Mouse (Mus musculus) CH12.LX (cell line): ENCODE measurements at regions not wholly inside any gene's neighbourhood (a gene's known extent, or its start where the extent isn't known, plus 50 kb on each side); places are given as distances from the start of the nearest gene placed in this dataset.

Source experiments
- CTCF ChIP-seq, 2 experiments: IDR thresholded peaks in 1 of 2; conservative IDR thresholded peaks in 1 of 2; 2 replicates each; pipeline ENCODE4 v1.5.1; 2011 to 2012; ENCODE audit warnings: low read depth in 2 of 2, low read length in 2 of 2, improper control_type of control experiment in 1 of 2, inconsistent platforms in 1 of 2, mild to moderate bottlenecking in 1 of 2, moderate library complexity in 1 of 2
- E2F4 ChIP-seq: IDR thresholded peaks from 2 replicates; pipeline ENCODE4 v1.6.1; 2011; ENCODE audit warnings: low read depth, low read length, improper control_type of control experiment; ENCODE audit not compliant: insufficient replicate concordance
- JUND ChIP-seq: conservative IDR thresholded peaks from 2 replicates; pipeline ENCODE4 v1.6.1; 2011; ENCODE audit warnings: low read depth, low read length, improper control_type of control experiment
- MAFK ChIP-seq: IDR thresholded peaks from 2 replicates; pipeline ENCODE4 v1.6.1; 2011; ENCODE audit warnings: low read length, improper control_type of control experiment; ENCODE audit not compliant: insufficient replicate concordance
- MAZ ChIP-seq: IDR thresholded peaks from 2 replicates; pipeline ENCODE4 v1.6.1; 2012; ENCODE audit warnings: low read depth, mild to moderate bottlenecking, inconsistent platforms, low read length, improper control_type of control experiment, moderate library complexity
- POLR2A ChIP-seq: IDR thresholded peaks from 2 replicates; pipeline ENCODE4 v1.6.1; 2011; ENCODE audit warnings: low read depth, mild to moderate bottlenecking, improper control_type of control experiment, low read length
- POLR2AphosphoS2 ChIP-seq: IDR thresholded peaks from 2 replicates; pipeline ENCODE4 v1.6.1; 2011; ENCODE audit warnings: low read depth, low read length, improper control_type of control experiment
- USF1 ChIP-seq: IDR thresholded peaks from 2 replicates; pipeline ENCODE4 v1.6.1; 2014; ENCODE audit warnings: low read depth, mild to moderate bottlenecking, inconsistent platforms, low read length, improper control_type of control experiment
- ZC3H11A ChIP-seq: IDR thresholded peaks from 2 replicates; pipeline ENCODE4 v1.6.1; 2012; ENCODE audit warnings: low read depth, mild to moderate bottlenecking, inconsistent platforms, low read length, improper control_type of control experiment

GRCm38 (mm10) chr8:35948751-35949183, 183.2 kb downstream of the Gm19410 start:
- TF ChIP-seq JUND (no peak), MAFK (no peak), CTCF (conservative IDR thresholded peaks at IDR 0.05 in 1 of 2, IDR thresholded peaks at IDR 0.05 in 1 of 2; ENCODE audit: low read depth in 2 of 2, low read length in 2 of 2) (no peak), POLR2A (no peak), USF1 (no peak), ZC3H11A (no peak), MAZ (no peak), E2F4 (no peak), POLR2AphosphoS2 (no peak)
